Mouse (Mus musculus) hematopoietic multipotent progenitor cell, adult 10-12 weeks (in vitro differentiated cells): Measurements from ENCODE around the gene Olfr994. TPM values are rescaled to one million over a fixed set of nuclear protein-coding genes. Genes with fewer than 3 reads are reported as not detected.

ENCODE experiments used
- polyA plus RNA-seq: library from polyadenylated mRNA; stranded (reverse); fragments of >175 nt; gene quantifications from 2 replicates; pipeline ENCODE4 v1.2.3, GENCODE M21; 2012; ENCODE audit warnings: low replicate concordance

Gene Olfr994
- not detected in 2 replicates for polyA plus RNA-seq

DNA sequence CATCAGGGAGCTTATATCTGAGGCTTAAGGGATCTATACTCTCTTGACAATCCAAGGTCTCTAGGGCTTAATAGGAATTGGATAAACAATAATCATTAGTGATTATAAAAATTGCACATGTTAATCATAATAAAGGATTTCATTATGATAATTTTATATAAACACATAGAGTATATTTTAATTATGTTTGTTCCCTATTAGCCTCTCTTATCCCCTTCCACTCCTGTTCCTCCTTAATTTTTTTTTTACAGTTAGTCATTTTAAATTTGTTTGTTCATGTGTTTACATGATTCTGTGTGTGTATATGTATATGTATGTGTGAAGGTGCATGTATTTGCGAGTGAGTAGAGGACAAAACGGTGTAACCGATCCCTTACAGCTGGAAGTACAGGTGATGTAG, at the start of gene Olfr994:
Olfr994 (minus strand) TSS at position 101 of the 400 bp plus-strand sequence.

DNA sequence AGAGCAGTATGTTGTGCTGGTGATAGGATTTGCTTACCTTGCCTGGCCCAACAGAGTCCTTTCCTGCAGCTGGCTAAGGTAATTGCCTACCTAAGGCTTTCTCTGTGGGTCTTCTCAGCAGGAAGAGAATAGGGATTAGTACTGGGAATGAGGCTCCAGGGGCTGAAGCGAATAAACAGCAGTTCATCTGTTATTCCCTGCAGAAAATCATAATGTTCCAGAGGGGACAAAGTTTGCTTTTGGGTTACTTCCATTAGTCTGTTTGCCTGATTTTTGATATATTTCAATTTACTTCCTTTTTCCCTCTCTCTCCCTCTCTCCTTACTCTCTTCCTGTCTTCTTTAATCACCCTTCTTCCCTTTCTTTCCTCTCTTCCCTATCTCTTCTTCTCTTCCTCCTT, 7.3 kb upstream of the Olfr994 start, which contains the start of gene Olfr995:
Olfr995 (minus strand) TSS at position 101 of the 400 bp plus-strand sequence.

GRCm38 (mm10) chr2:85414777-85415176, 21.5 kb downstream of the Olfr994 start, which contains the start of gene Olfr993:
Gene Olfr993, minus strand, starts transcription at chr2:85414877.

GRCm38 (mm10) chr2:85409369-85409768, 26.9 kb downstream of the Olfr994 start, which contains the start of gene Olfr992:
Gene Olfr992, minus strand, starts transcription at chr2:85409469.

Other genes with a start within 250 kb of the Olfr994 start
- gene Lrrc55, start 239.3 kb downstream of the Olfr994 start, polyA plus RNA-seq = 0.04 TPM in 1 of 2 replicates, not detected in the other
- gene Olfr987, start 97.1 kb downstream of the Olfr994 start, polyA plus RNA-seq = not detected in 2 replicates
- gene Olfr988, start 73.2 kb downstream of the Olfr994 start, polyA plus RNA-seq = not detected in 2 replicates
- not detected in 2 replicates for gene Olfr992, start 27.0 kb downstream of the Olfr994 start, polyA plus RNA-seq
- gene Olfr993, start 21.6 kb downstream of the Olfr994 start, polyA plus RNA-seq = not detected in 2 replicates
- gene Olfr995, start 7.2 kb upstream of the Olfr994 start, polyA plus RNA-seq = not detected in 2 replicates
- gene 4833423E24Rik, start 82.6 kb upstream of the Olfr994 start, polyA plus RNA-seq = not detected in 2 replicates
- gene Olfr996, start 142.8 kb upstream of the Olfr994 start, polyA plus RNA-seq = not detected in 2 replicates
- not detected in 2 replicates for gene Olfr998, start 152.5 kb upstream of the Olfr994 start, polyA plus RNA-seq
- not detected in 2 replicates for gene Olfr1000, start 175.5 kb upstream of the Olfr994 start, polyA plus RNA-seq
- not detected in 2 replicates for gene Olfr1002, start 214.3 kb upstream of the Olfr994 start, polyA plus RNA-seq
- not detected in 2 replicates for gene Olfr154, start 228.0 kb upstream of the Olfr994 start, polyA plus RNA-seq
- not detected in 2 replicates for gene Olfr1006, start 242.3 kb upstream of the Olfr994 start, polyA plus RNA-seq